Mouse (Mus musculus) layer of hippocampus, adult 2 months (tissue): ENCODE measurements at regions not wholly inside any gene's neighbourhood (a gene's known extent, or its start where the extent isn't known, plus 50 kb on each side); places are given as distances from the start of the nearest gene placed in this dataset.
"Not testable (repeated sequence)": the region's sequence is repeated elsewhere in the genome, so short reads cannot be mapped to it uniquely, and the experiment has no call there.

Experiments used
- DNase-seq, 2 experiments: peaks; one replicate each; pipeline ENCODE4 v3.0.0; 2022; ENCODE audit warnings: low spot score in 2 of 2
- H3K27ac ChIP-seq: fragments of 200-600 bp; 2 replicates; pipeline ENCODE4 v1.8.1; 2022
- H3K4me3 ChIP-seq: fragments of 200-600 bp; 2 replicates; pipeline ENCODE4 v1.8.1; 2022; ENCODE audit warnings: mild to moderate bottlenecking
- CTCF ChIP-seq: fragments of 200-600 bp; conservative IDR thresholded peaks from 2 replicates; pipeline ENCODE4 v1.8.1; 2022; ENCODE audit warnings: antibody characterized with exemption, mild to moderate bottlenecking, moderate library complexity

- no peak for DNase-seq
- no peak for TF ChIP-seq CTCF
- H3K27ac ChIP-seq = no peak overlapping the region
- no peak overlapping the region for H3K4me3 ChIP-seq
These were observed 82.0 kb upstream of the Map3k1 start for GRCm38 (mm10) chr13:111890792-111891191.

- no peak for TF ChIP-seq CTCF
- no peak for DNase-seq
- Histone ChIP-seq H3K4me3 (no peak overlapping the region), H3K27ac (no peak overlapping the region)
These were observed 83.3 kb upstream of the Map3k1 start for GRCm38 (mm10) chr13:111892141-111892540.

- H3K27ac ChIP-seq = no peak overlapping the region
- no peak for DNase-seq
- H3K4me3 ChIP-seq = no peak overlapping the region
- no peak for TF ChIP-seq CTCF
These were observed 84.5 kb upstream of the Map3k1 start for GRCm38 (mm10) chr13:111893221-111893713.

GRCm38 (mm10) chr13:111894804-111895478 is 86.1 kb upstream of the Map3k1 start:
- Histone ChIP-seq H3K4me3 (no peak overlapping the region), H3K27ac (no peak overlapping the region)

GRCm38 (mm10) chr13:111896279-111896678 is 87.5 kb upstream of the Map3k1 start:
- no peak for TF ChIP-seq CTCF
- H3K4me3 ChIP-seq = no peak overlapping the region
- H3K27ac ChIP-seq = no peak overlapping the region
- no peak for DNase-seq

More at GRCm38 (mm10) chr13:111894804-111895478, 86.1 kb upstream of the Map3k1 start:
- DNase-seq = no peak
- no peak for TF ChIP-seq CTCF

DNA sequence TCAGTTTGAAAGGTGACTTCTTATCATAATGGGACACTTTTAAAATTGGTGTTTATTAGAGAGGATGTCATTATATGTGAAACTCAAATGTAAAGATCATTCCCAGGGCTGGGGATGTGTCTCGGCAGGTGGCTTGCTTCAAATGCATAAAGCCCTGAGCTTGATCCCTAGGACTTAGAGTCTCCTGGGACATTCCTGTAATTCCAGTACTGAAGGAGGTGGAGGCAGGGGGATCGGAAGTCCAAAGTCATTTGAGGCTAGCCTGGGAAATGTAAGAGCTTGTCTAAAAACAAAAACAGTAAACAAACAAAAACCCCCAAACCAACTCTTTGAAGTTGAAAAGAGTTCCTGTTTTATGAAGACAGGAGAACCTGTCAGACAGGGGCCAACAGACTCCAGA is 94.6 kb upstream of the Map3k1 start:
- no peak overlapping the region for H3K27ac ChIP-seq
- no peak overlapping the region for H3K4me3 ChIP-seq
- no peak for TF ChIP-seq CTCF
- DNase-seq = no peak

DNA sequence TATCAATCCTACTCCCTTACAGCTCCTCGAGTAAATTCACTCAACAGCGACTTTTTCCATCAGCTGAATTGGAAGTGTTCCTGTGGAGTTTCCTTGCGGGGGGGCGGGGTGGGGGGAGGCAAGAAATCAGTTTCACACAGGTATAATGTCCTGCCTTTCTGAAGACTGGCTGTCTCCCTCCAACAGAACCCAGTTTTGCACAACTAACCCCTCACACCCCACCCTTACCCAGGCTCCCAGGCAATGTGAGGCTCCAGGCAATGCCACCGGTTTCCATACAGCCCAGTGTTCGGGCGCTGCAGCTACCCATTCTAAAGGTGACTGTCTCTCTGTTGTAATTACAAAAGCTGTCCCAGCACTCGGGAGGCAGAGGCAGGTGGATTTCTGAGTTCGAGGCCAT is 95.1 kb upstream of the Map3k1 start:
- Histone ChIP-seq H3K4me3 (no peak overlapping the region), H3K27ac (no peak overlapping the region)
- no peak for DNase-seq
- no peak for TF ChIP-seq CTCF

- no peak for TF ChIP-seq CTCF
- H3K4me3 ChIP-seq = peak overlapping the region; percentile 20; the same call in 1 of the 2 replicates
- H3K27ac ChIP-seq = no peak overlapping the region
These were observed 95.9 kb upstream of the Map3k1 start for GRCm38 (mm10) chr13:111904616-111905212.

DNA sequence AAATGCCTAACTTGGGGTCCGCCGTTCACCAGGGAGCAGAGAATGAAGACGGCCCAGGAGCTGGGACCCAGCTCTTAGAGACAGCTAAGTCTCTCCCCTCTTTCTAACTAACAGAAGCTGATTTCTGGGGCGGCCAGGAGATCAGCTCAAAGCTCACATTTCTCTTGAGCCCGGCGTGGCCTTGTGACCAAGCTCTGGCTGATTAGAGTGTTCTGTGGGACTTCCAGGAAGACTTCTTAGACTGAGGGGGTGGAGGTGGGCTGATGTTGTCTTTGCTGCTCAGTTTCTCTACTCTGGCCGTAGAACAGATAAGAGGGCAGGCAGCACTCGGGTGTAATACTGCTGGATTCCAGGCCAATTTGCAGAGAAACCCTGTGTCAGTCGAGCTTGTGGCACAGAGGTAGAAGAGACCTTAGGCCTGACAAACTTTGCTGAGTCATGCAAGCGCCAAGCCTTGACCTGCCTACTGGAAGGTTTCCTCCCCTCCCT is 96.5 kb upstream of the Map3k1 start:
- H3K27ac ChIP-seq = no peak overlapping the region
- DNase-seq = no peak
- peak overlapping the region; percentile 20; the same call in 1 of the 2 replicates for H3K4me3 ChIP-seq
- TF ChIP-seq CTCF = no peak

More at GRCm38 (mm10) chr13:111904616-111905212, 95.9 kb upstream of the Map3k1 start:
- peak; percentile 85 to 87 for DNase-seq

GRCm38 (mm10) chr13:111911071-111911470 is 102.3 kb upstream of the Map3k1 start:
- Histone ChIP-seq H3K27ac (peak overlapping the region; percentile 55), H3K4me3 (no peak overlapping the region)
- DNase-seq = no peak
- no peak for TF ChIP-seq CTCF

DNA sequence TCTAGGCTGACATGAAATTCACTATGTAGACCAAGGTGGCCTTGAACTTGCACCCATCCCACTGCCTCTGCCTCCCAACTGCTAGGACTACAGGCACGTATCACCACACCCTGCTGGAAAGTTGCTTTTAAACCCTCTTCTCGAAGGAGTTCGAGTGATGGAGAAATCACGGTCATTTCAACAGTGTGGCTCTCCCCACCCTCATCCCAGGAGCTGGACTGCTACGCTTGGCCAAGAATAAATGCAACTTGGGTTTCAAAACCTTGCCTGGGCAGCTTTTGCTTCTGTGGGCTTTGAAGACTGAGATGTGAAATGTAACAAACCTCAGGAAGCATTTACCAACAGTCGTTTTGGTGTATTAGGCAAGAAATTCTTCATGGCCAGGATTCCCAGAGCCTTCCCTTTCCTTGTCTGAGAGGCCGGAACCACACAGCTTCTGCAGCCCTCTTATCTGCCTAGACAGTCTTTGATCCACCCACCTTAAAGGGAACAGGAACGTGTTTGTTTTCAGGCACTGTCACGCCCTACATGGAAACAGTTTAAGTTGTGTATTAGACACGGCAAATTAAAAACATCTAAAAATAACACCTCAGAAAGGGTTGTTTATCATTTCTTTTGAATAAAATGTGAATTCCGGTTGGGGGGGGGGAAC is 103.0 kb upstream of the Map3k1 start:
- DNase-seq = no peak
- Histone ChIP-seq H3K4me3 (no peak overlapping the region), H3K27ac (peak overlapping the region; percentile 55)
- no peak for TF ChIP-seq CTCF

GRCm38 (mm10) chr13:111914348-111914913 is 105.6 kb upstream of the Map3k1 start:
- no peak for DNase-seq
- H3K27ac ChIP-seq = no peak overlapping the region
- TF ChIP-seq CTCF = no peak
- H3K4me3 ChIP-seq = no peak overlapping the region

GRCm38 (mm10) chr13:111919417-111919816 is 110.6 kb upstream of the Map3k1 start:
- H3K4me3 ChIP-seq, H3K27ac ChIP-seq, DNase-seq: not testable (repeated sequence)
